Mouse (Mus musculus): ENCODE results near the gene Cdpf1. TPM values are rescaled to one million over a fixed set of nuclear protein-coding genes. Genes with fewer than 3 reads are reported as not detected.
"Not testable (repeated sequence)": the region's sequence is repeated elsewhere in the genome, so short reads cannot be mapped to it uniquely, and the experiment has no call there.

The Cdpf1 gene
- total and polyA plus RNA-seq, 2 experiments from 2014 or later: 18.8 to 28.4 TPM

- Histone ChIP-seq H3K27ac (ENCODE audit: low read depth, low read length) (no peak overlapping the region), H3K9ac (no peak overlapping the region), H3K4me2 (ENCODE audit: low read depth) (no peak overlapping the region), H3K9me3 (ENCODE audit: low read length) (no peaks in the 10 kb centered on the region), H3K4me3 (ENCODE audit: low read depth, low read length) (no peak overlapping the region), H3K4me1 (ENCODE audit: insufficient read depth) (no peaks in the 10 kb centered on the region), H3K36me3 (ENCODE audit: insufficient read depth) (no peaks in the 10 kb centered on the region), H3K27me3 (ENCODE audit: insufficient read depth, low read length) (no peaks in the 10 kb centered on the region)
- ATAC-seq (no peak), DNase-seq (no peak)
- TF ChIP-seq CTCF (IDR thresholded peaks at IDR 0.05; ENCODE audit: low read depth): no peak
- 87% methylated on average over 4 of the region's 4 CpGs for WGBS
These were observed 28.4 kb downstream of the Cdpf1 start for GRCm38 (mm10) chr15:85783146-85783545.

- not testable (repeated sequence) for ATAC-seq
- WGBS: 92% methylated on average over 6 of the region's 6 CpGs
These were observed 32.6 kb downstream of the Cdpf1 start for GRCm38 (mm10) chr15:85778891-85779290.

GRCm38 (mm10) chr15:85776771-85777170 is 34.7 kb downstream of the Cdpf1 start:
- WGBS: 78% methylated on average over 5 of the region's 5 CpGs
- no peaks in the 10 kb centered on the region for H3K4me1 ChIP-seq (ENCODE audit: insufficient read depth)
- no peak overlapping the region for H3K27ac ChIP-seq (ENCODE audit: low read depth, low read length)
- H3K4me3 ChIP-seq (ENCODE audit: low read depth, low read length): no peak overlapping the region
- no peaks in the 10 kb centered on the region for H3K9me3 ChIP-seq (ENCODE audit: low read length)
- ATAC-seq: no peak
- H3K4me2 ChIP-seq (ENCODE audit: low read depth): no peak overlapping the region
- TF ChIP-seq CTCF (IDR thresholded peaks at IDR 0.05; ENCODE audit: low read depth): no peak
- DNase-seq: no peak
- H3K36me3 ChIP-seq (ENCODE audit: insufficient read depth): no peaks in the 10 kb centered on the region
- H3K27me3 ChIP-seq (ENCODE audit: insufficient read depth, low read length): no peaks in the 10 kb centered on the region
- H3K9ac ChIP-seq: no peak overlapping the region

More at GRCm38 (mm10) chr15:85778891-85779290, 32.6 kb downstream of the Cdpf1 start:
- not testable (repeated sequence) for H3K4me2 ChIP-seq (ENCODE audit: low read depth); H3K4me3 ChIP-seq (ENCODE audit: low read depth, low read length); DNase-seq; H3K4me1 ChIP-seq (ENCODE audit: insufficient read depth); H3K9ac ChIP-seq; H3K36me3 ChIP-seq (ENCODE audit: insufficient read depth); H3K27ac ChIP-seq (ENCODE audit: low read depth, low read length); H3K9me3 ChIP-seq (ENCODE audit: low read length); H3K27me3 ChIP-seq (ENCODE audit: insufficient read depth, low read length)

DNA sequence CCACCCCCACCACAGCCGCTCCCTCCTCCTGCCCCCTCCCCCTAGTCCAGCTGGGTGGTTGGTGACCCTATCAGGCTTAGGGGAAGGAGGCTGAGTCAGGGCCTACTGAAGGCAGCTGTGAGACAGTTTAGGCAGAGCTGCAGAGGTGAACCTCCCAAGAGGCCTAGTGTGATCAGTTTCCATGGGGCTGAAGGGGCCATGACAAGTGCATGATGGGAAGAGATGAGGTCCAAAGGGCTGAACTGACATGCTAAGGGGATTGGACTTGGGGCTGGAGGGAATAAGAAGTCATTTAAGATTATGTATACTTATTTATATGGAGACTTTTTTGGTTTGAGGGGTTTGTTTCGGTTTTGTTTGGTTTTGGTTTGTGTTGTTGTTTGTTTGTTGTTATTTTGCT is 35.3 kb downstream of the Cdpf1 start:
- DNase-seq (no peak), ATAC-seq (no peak)
- no peaks in the 10 kb centered on the region for H3K9me3 ChIP-seq (ENCODE audit: low read length)
- TF ChIP-seq CTCF (IDR thresholded peaks at IDR 0.05; ENCODE audit: low read depth): no peak
- H3K27ac ChIP-seq (ENCODE audit: low read depth, low read length): no peak overlapping the region
- H3K4me2 ChIP-seq (ENCODE audit: low read depth): no peak overlapping the region
- H3K36me3 ChIP-seq (ENCODE audit: insufficient read depth): no peaks in the 10 kb centered on the region
- WGBS: 68% methylated on average over 2 of the region's 2 CpGs
- no peak overlapping the region for H3K4me3 ChIP-seq (ENCODE audit: low read depth, low read length)
- H3K27me3 ChIP-seq (ENCODE audit: insufficient read depth, low read length): no peaks in the 10 kb centered on the region
- H3K4me1 ChIP-seq (ENCODE audit: insufficient read depth): no peaks in the 10 kb centered on the region
- no peak overlapping the region for H3K9ac ChIP-seq

DNA sequence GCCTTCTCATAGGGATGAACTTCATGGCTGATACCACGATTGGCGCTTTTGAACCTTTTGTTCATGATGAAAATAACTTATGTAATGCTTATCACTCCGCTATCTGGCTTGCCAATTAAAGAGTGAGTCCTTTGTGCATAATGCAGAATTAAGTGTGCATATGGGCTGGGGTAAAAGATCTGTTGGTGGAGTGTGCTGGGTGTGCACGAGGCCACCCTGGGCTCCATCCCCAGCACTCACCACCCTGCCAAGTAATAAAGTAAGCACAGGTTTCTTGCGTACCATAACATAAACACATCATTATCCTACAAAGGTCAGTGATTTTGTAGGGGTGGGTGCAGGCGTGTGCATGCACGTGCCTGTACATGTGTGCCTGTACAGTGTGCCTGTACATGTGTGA is 36.5 kb downstream of the Cdpf1 start:
- no peak overlapping the region for H3K4me2 ChIP-seq (ENCODE audit: low read depth)
- no peak overlapping the region for H3K9ac ChIP-seq
- no peak overlapping the region for H3K4me3 ChIP-seq (ENCODE audit: low read depth, low read length)
- no peak for TF ChIP-seq CTCF (IDR thresholded peaks at IDR 0.05; ENCODE audit: low read depth)
- no peak for DNase-seq
- no peaks in the 10 kb centered on the region for H3K9me3 ChIP-seq (ENCODE audit: low read length)
- no peak overlapping the region for H3K27ac ChIP-seq (ENCODE audit: low read depth, low read length)
- no peak for ATAC-seq
- no peaks in the 10 kb centered on the region for H3K27me3 ChIP-seq (ENCODE audit: insufficient read depth, low read length)
- 90% methylated on average over 7 of the region's 7 CpGs for WGBS
- H3K4me1 ChIP-seq (ENCODE audit: insufficient read depth): no peaks in the 10 kb centered on the region
- H3K36me3 ChIP-seq (ENCODE audit: insufficient read depth): no peaks in the 10 kb centered on the region

DNA sequence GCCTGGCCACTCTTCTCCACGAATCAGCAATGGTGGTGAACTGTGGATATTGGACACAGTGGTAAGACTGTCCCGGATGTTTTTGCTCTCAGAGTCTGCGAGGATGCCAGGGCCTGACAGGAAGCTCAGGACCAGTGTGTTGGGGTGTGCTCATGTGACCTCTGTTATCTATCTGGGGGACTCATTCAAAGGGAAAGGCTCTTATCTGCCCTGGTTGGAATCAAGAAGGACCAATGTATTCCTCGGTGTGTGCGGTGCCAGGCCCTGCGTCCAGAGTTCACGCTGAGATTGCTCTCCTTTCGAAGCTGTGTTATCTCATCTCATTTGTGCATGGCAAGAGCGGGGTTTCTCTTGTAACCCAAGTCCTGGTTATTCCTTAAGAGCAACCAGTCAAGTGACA is 37.1 kb downstream of the Cdpf1 start:
- no peak for DNase-seq
- no peak overlapping the region for H3K27ac ChIP-seq (ENCODE audit: low read depth, low read length)
- no peaks in the 10 kb centered on the region for H3K36me3 ChIP-seq (ENCODE audit: insufficient read depth)
- no peak for TF ChIP-seq CTCF (IDR thresholded peaks at IDR 0.05; ENCODE audit: low read depth)
- H3K4me3 ChIP-seq (ENCODE audit: low read depth, low read length): no peak overlapping the region
- no peaks in the 10 kb centered on the region for H3K4me1 ChIP-seq (ENCODE audit: insufficient read depth)
- H3K9me3 ChIP-seq (ENCODE audit: low read length): no peaks in the 10 kb centered on the region
- no peak for ATAC-seq
- H3K4me2 ChIP-seq (ENCODE audit: low read depth): no peak overlapping the region
- no peaks in the 10 kb centered on the region for H3K27me3 ChIP-seq (ENCODE audit: insufficient read depth, low read length)
- 91% methylated on average over 9 of the region's 9 CpGs for WGBS
- H3K9ac ChIP-seq: no peak overlapping the region

DNA sequence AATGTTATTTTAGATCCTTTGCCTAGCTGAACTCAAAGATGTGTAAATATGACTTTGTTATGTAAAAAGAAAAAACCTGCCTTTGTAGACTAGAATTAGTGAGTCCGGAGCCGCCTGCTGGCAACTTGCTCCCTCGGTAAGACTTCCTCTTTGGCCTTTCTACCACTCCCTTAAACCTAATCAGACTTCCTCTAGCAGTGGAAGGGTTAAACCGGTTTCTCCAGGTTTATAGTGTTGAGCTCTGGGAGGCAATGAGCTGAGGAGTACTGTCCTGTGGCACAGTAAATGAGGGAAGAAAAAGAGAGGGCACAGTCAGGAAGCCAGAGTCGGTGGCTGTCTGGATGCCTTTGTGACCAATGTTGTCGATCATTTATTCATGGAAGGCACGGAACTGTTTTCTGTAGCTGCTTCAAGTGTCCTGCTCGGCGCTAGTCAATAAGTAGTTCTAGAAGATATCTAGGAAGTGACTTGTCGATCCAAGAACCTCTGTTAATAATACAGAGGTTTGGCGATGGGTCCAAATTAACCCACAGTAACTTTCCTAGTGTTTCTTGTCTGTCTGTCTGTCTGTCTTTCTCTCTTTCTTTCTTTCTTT is 39.3 kb downstream of the Cdpf1 start:
- H3K4me2 ChIP-seq (ENCODE audit: low read depth): no peak overlapping the region
- no peak overlapping the region for H3K9ac ChIP-seq
- H3K9me3 ChIP-seq (ENCODE audit: low read length): no peaks in the 10 kb centered on the region
- no peaks in the 10 kb centered on the region for H3K36me3 ChIP-seq (ENCODE audit: insufficient read depth)
- no peaks in the 10 kb centered on the region for H3K27me3 ChIP-seq (ENCODE audit: insufficient read depth, low read length)
- 77% methylated on average over 11 of the region's 11 CpGs for WGBS
- no peak for TF ChIP-seq CTCF (IDR thresholded peaks at IDR 0.05; ENCODE audit: low read depth)
- H3K4me1 ChIP-seq (ENCODE audit: insufficient read depth): no peaks in the 10 kb centered on the region
- ATAC-seq: no peak
- no peak overlapping the region for H3K4me3 ChIP-seq (ENCODE audit: low read depth, low read length)
- H3K27ac ChIP-seq (ENCODE audit: low read depth, low read length): no peak overlapping the region
- no peak for DNase-seq
